Mouse (Mus musculus): ENCODE measurements around the gene Ear1.
"Not testable (repeated sequence)": the region's sequence is repeated elsewhere in the genome, so short reads cannot be mapped to it uniquely, and the experiment has no call there.

Ear1 gene

DNA sequence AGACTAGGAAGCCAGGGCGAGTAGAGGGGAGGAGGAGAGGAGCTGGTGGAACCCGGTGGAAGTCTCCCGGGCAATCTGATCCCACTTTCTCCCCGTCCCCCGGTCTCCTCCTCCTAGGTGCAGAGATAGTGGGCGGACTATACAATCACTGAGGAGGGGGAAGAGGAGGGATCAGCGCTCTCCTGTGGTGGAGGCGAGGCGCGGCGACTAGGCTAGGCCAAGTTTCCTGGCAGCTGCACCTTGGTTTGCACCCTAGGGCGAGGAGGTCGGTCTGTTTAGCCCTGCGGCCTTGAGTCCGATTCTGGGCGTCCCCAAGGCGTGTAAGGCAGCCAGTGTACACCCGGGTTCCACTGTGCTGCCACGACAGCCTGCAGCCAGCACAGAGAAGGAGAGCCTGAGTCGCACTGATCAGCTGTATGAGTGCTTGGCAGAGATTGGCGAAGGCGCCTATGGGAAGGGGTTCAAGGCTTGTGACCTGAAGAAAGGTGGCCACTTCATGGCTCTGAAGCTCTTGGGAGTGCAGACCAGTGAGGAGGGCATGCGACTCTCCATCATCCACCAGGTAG is 78.3 kb downstream of the Ear1 start:
- not testable (repeated sequence) for DNase-seq (ENCODE audit: low read depth)

DNA sequence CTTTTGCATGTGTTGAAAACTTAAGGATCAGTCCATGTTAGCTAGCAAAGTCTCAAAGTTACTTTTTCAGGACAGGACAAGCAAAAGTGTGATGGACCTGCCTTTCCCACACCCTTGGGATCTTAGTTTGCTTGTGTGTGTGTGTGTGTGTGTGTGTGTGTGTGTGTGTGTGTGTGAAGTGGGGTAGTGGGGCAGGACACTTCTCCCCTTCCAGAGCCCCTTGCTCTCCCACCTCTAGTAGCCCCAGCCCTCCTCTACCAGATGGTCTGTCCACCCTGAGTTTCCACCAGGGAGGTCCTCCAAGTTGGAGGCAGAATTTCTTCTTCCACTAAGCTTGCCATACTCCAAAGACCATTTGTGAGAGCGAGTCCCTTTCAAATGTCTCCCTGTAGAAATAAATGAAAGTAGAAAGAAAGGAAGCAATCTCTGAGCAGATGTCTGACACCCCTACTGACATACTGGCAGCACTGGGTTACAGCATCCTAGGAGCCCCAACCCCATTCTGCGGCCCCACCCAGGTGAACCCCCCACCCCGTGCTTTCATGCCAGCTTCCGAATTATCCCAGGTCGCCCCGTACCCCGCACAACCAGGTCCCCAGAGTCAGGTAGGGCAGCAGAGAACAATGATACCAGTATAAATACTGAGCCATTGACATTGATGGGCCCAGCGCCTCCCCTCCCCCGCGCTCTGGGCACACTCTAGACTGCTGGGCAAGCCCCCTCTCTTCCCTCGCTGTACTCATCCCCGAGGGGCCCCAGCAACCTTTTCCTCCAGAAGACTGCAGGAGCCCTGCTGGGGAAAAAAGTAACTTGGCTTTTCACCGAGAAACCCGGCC is 79.0 kb downstream of the Ear1 start:
- DNase-seq (ENCODE audit: low read depth): no peak

DNA sequence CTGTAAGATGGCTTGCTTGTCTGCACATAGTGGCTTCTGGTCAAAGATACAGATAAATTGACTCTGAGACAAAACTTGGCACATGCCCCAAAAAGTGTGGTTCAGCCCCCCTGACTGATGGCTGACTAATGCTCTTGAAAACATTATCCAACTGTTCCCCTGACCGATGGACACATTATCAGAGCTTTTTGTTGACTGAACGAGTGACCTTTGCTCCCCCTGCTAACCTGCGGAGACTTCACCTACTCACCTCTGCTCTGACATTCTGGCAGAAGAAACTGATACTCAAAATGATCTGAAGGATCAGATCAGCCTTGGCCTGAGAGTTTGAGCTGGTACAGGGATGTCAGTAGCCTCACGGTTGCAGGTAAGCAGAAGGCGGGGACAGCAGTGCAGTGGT is 81.5 kb downstream of the Ear1 start:
- not testable (repeated sequence) for DNase-seq (ENCODE audit: low read depth)

DNA sequence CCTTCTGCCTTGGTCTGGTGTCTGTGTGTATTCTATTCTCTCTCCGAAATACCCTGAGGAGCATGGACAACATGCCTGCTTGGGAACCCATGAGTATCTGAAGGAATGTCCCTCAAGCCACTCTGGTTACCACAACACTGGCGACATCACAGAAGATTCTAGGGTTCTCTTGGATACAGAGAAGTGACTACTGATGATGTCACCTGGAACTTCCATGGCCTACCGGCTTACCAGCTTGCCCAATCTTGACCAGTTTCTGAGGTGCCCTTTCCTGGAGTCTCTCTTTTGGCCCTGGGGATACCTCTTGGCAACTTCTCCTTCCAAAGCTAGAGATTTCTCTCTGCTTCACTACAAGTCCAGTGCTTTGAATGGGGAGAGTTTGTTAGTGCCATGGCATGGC is 90.7 kb downstream of the Ear1 start, which contains the start of gene Gm8180:
Gm8180 (minus strand) TSS at position 101 of the 400 bp plus-strand sequence.
- DNase-seq (ENCODE audit: low read depth): not testable (repeated sequence)

Data from c-Kit-positive CD71-positive TER-119-negative erythroid progenitor cells, embryonic 14.5 days (primary cell).